Comparison of ENCODE assay signal across 10 mouse cellular contexts in genomic region chr7:44495086-44495485, GRCm38 (mm10). TPM values are rescaled to one million over a fixed set of nuclear protein-coding genes. Genes with fewer than 3 reads are reported as not detected.
DNase-seq lines count a peak whose midpoint lies in the region; ATAC-seq and TF ChIP-seq lines count a peak whose summit lies in the region.
"Had no signal": no experiment of that assay in that cellular context is flagged by ENCODE, and none has a peak within 500 bp of the region (broad histone marks: within the 10 kb centered on the region; RNA-seq: fewer than 3 reads in every experiment).

No protein-coding gene starts in this region.

- TF ChIP-seq POLR2A in kidney, adult 2 months (IDR thresholded peaks at IDR 0.05; ENCODE audit: low read depth, low read length): no peak

- H3K4me1 ChIP-seq in kidney, postnatal 0 days (replicated peaks; ENCODE audit: insufficient read depth, low read length): peaks cover 8% of the 10 kb centered on the region; the same call in 1 of the 2 replicates
- H3K4me1 ChIP-seq in kidney, adult 2 months (ENCODE audit: control insufficient read depth, insufficient read depth, low read length): peaks cover 10% of the 10 kb centered on the region
- H3K4me1 ChIP-seq in embryonic facial prominence, embryonic 10.5 days: peaks cover 22% of the 10 kb centered on the region
- H3K4me1 ChIP-seq in hindbrain, embryonic 14.5 days (replicated peaks; ENCODE audit: control insufficient read depth, insufficient read depth, low read length): peaks cover 20% of the 10 kb centered on the region
- peaks cover 8% of the 10 kb centered on the region for H3K4me1 ChIP-seq in midbrain, postnatal 0 days (ENCODE audit: insufficient read depth, low read length)

- no peaks in the 10 kb centered on the region for H3K27me3 ChIP-seq in kidney, postnatal 0 days (ENCODE audit: insufficient read depth, low read length)
- no peaks in the 10 kb centered on the region for H3K27me3 ChIP-seq in kidney, adult 2 months (replicated peaks; ENCODE audit: control insufficient read depth, insufficient read depth, low read length)
- H3K27me3 ChIP-seq in embryonic facial prominence, embryonic 10.5 days (replicated peaks; ENCODE audit: low read depth, poor library complexity, severe bottlenecking): peaks cover 5% of the 10 kb centered on the region; the same call in 1 of the 2 replicates
- H3K27me3 ChIP-seq in hindbrain, embryonic 14.5 days (ENCODE audit: control insufficient read depth, insufficient read depth, low read length): no peaks in the 10 kb centered on the region
- no peaks in the 10 kb centered on the region for H3K27me3 ChIP-seq in midbrain, postnatal 0 days (ENCODE audit: insufficient read depth, low read length)

- H3K4me3 ChIP-seq in kidney, postnatal 0 days (replicated peaks; ENCODE audit: low read depth, low read length): no peak overlapping the region
- H3K4me3 ChIP-seq in kidney, adult 2 months (ENCODE audit: insufficient read depth, low read depth, low read length): no peak overlapping the region
- peak overlapping the region; percentile 86 for H3K4me3 ChIP-seq in embryonic facial prominence, embryonic 10.5 days
- H3K4me3 ChIP-seq in hindbrain, embryonic 14.5 days (replicated peaks; ENCODE audit: low read length): peak overlapping the region; percentile 66
- H3K4me3 ChIP-seq in midbrain, postnatal 0 days (ENCODE audit: low read depth, low read length): peak overlapping the region; percentile 70; the same call in 1 of the 2 replicates

- H3K9me3 ChIP-seq in kidney, postnatal 0 days (replicated peaks; ENCODE audit: low read length): no peaks in the 10 kb centered on the region
- no peaks in the 10 kb centered on the region for H3K9me3 ChIP-seq in embryonic facial prominence, embryonic 10.5 days
- no peaks in the 10 kb centered on the region for H3K9me3 ChIP-seq in hindbrain, embryonic 14.5 days (ENCODE audit: control insufficient read depth, low read length)
- H3K9me3 ChIP-seq in midbrain, postnatal 0 days (ENCODE audit: low read length): no peaks in the 10 kb centered on the region

- H3K27ac ChIP-seq in kidney, postnatal 0 days: no peak overlapping the region
- no peak overlapping the region for H3K27ac ChIP-seq in kidney, adult 2 months (ENCODE audit: insufficient read depth, low read depth, low read length)
- peak overlapping the region; percentile 98; the same call in 1 of the 2 replicates for H3K27ac ChIP-seq in embryonic facial prominence, embryonic 10.5 days (replicated peaks)
- no peak overlapping the region for H3K27ac ChIP-seq in hindbrain, embryonic 14.5 days
- H3K27ac ChIP-seq in midbrain, postnatal 0 days (ENCODE audit: low read depth, low read length): no peak overlapping the region

- no peak overlapping the region for H3K9ac ChIP-seq in kidney, postnatal 0 days (ENCODE audit: low read depth, low read length)
- H3K9ac ChIP-seq in hindbrain, embryonic 14.5 days: peak overlapping the region; percentile 79
- H3K9ac ChIP-seq in midbrain, postnatal 0 days (replicated peaks; ENCODE audit: low read length, poor library complexity, severe bottlenecking): peak overlapping the region; percentile 95; the same call in 1 of the 2 replicates

- peak overlapping the region; percentile 92; the same call in 1 of the 2 replicates for H3K4me2 ChIP-seq in kidney, postnatal 0 days (ENCODE audit: low read length)
- H3K4me2 ChIP-seq in hindbrain, embryonic 14.5 days (replicated peaks): peak overlapping the region; percentile 72
- peak overlapping the region; percentile 72 for H3K4me2 ChIP-seq in midbrain, postnatal 0 days (ENCODE audit: low read depth, low read length, poor library complexity, severe bottlenecking)

- TF ChIP-seq CTCF in kidney, postnatal 0 days (IDR thresholded peaks at IDR 0.05; ENCODE audit: low read depth): no peak
- TF ChIP-seq CTCF in kidney, adult 2 months (conservative IDR thresholded peaks at IDR 0.05; ENCODE audit: insufficient read depth, insufficient read length, low read depth, low read length): no peak
- TF ChIP-seq CTCF in midbrain, postnatal 0 days (IDR thresholded peaks at IDR 0.05): no peak

- peaks cover 34% of the 10 kb centered on the region for H3K36me3 ChIP-seq in kidney, postnatal 0 days (ENCODE audit: insufficient read depth, low read length)
- H3K36me3 ChIP-seq in kidney, adult 2 months (ENCODE audit: control insufficient read depth, insufficient read depth, low read length): no peaks in the 10 kb centered on the region; the same call in 1 of the 2 replicates
- peaks cover 47% of the 10 kb centered on the region for H3K36me3 ChIP-seq in embryonic facial prominence, embryonic 10.5 days (replicated peaks)
- H3K36me3 ChIP-seq in hindbrain, embryonic 14.5 days (replicated peaks; ENCODE audit: control insufficient read depth, insufficient read depth): peaks cover 32% of the 10 kb centered on the region
- peaks cover 27% of the 10 kb centered on the region for H3K36me3 ChIP-seq in midbrain, postnatal 0 days (ENCODE audit: insufficient read depth, low read length)

- WGBS in kidney, postnatal 0 days: 66% methylated on average over 7 of the region's 7 CpGs
- WGBS in kidney, adult 2 months: 67% methylated on average over 7 of the region's 7 CpGs
- 89% methylated on average over 7 of the region's 7 CpGs for WGBS in embryonic facial prominence, embryonic 10.5 days
- WGBS in hindbrain, embryonic 14.5 days: 86% methylated on average over 7 of the region's 7 CpGs
- 80% methylated on average over 7 of the region's 7 CpGs for WGBS in midbrain, postnatal 0 days

- DNase-seq in kidney, postnatal 0 days (ENCODE audit: low spot score): no peak
- no peak for DNase-seq in kidney, adult 2 months
- DNase-seq in embryonic facial prominence, embryonic 10.5 days (ENCODE audit: low spot score): no peak
- no peak for DNase-seq in hindbrain, embryonic 14.5 days (ENCODE audit: low spot score)
- no peak for DNase-seq in midbrain, postnatal 0 days (ENCODE audit: low spot score)
- DNase-seq in layer of hippocampus, adult 9-10 months (ENCODE audit: low spot score): no peak
- no peak for DNase-seq in left cerebral cortex, adult 9 months (ENCODE audit: low spot score in 2 of 2)
- DNase-seq in ovary, postnatal 14 days (ENCODE audit: low spot score): no peak
- DNase-seq: adrenal gland, adult 2 months; gastrocnemius, adult 2 months had no signal

- no peak for ATAC-seq in kidney, postnatal 0 days (replicated peaks; ENCODE audit: low FRiP score, low read depth)
- ATAC-seq in hindbrain, embryonic 14.5 days (ENCODE audit: low FRiP score): no peak
- no peak for ATAC-seq in midbrain, postnatal 0 days (ENCODE audit: low FRiP score)

RNA-seq across cellular contexts. Expression of gene Emc10, which starts 1.2 kb away (rescaled TPM):
- polyA plus RNA-seq in kidney, postnatal 0 days (2015; fragmentation: Nextera tagmentation; extraction: Ambion mirVana): 113 and 136 TPM in 2 replicates
- polyA plus RNA-seq in kidney, adult 2 months (2012; rRNA removed): 298 and 346 TPM in 2 replicates
- 82.7 and 85.8 TPM in 2 replicates for polyA plus RNA-seq in embryonic facial prominence, embryonic 10.5 days (2016; fragmentation: Nextera tagmentation; extraction: Ambion mirVana)
- 167 and 182 TPM in 2 replicates for polyA plus RNA-seq in hindbrain, embryonic 14.5 days (2014; fragmentation: Nextera tagmentation; extraction: Ambion mirVana)
- 247 and 273 TPM in 2 replicates for total RNA-seq in midbrain, postnatal 0 days (2014; rRNA removed)
- polyA plus RNA-seq in midbrain, postnatal 0 days (2015; fragmentation: Nextera tagmentation; extraction: Ambion mirVana): 150 and 154 TPM in 2 replicates

RNA-seq across cellular contexts. Expression of gene Fam71e1, which starts 1.3 kb away (rescaled TPM):
- 17.1 and 19.2 TPM in 2 replicates for polyA plus RNA-seq in kidney, postnatal 0 days (2015; fragmentation: Nextera tagmentation; extraction: Ambion mirVana)
- polyA plus RNA-seq in kidney, adult 2 months (2012; rRNA removed): 12.2 and 18.6 TPM in 2 replicates
- polyA plus RNA-seq in embryonic facial prominence, embryonic 10.5 days (2016; fragmentation: Nextera tagmentation; extraction: Ambion mirVana): 13.5 and 14.4 TPM in 2 replicates
- 10.9 and 23.8 TPM in 2 replicates for polyA plus RNA-seq in hindbrain, embryonic 14.5 days (2014; fragmentation: Nextera tagmentation; extraction: Ambion mirVana)
- 18.5 and 19.3 TPM in 2 replicates for total RNA-seq in midbrain, postnatal 0 days (2014; rRNA removed)
- 23.8 and 27.7 TPM in 2 replicates for polyA plus RNA-seq in midbrain, postnatal 0 days (2015; fragmentation: Nextera tagmentation; extraction: Ambion mirVana)

RNA-seq across cellular contexts. Expression of gene Josd2, which starts 27.3 kb away (rescaled TPM):
- 51.1 and 52.4 TPM in 2 replicates for polyA plus RNA-seq in kidney, postnatal 0 days (2015; fragmentation: Nextera tagmentation; extraction: Ambion mirVana)
- 92.8 and 129 TPM in 2 replicates for polyA plus RNA-seq in kidney, adult 2 months (2012; rRNA removed)
- polyA plus RNA-seq in embryonic facial prominence, embryonic 10.5 days (2016; fragmentation: Nextera tagmentation; extraction: Ambion mirVana): 80.3 and 85.1 TPM in 2 replicates
- polyA plus RNA-seq in hindbrain, embryonic 14.5 days (2014; fragmentation: Nextera tagmentation; extraction: Ambion mirVana): 26.9 and 33.4 TPM in 2 replicates
- total RNA-seq in midbrain, postnatal 0 days (2014; rRNA removed): 25.5 and 38.5 TPM in 2 replicates
- 22.7 and 25.4 TPM in 2 replicates for polyA plus RNA-seq in midbrain, postnatal 0 days (2015; fragmentation: Nextera tagmentation; extraction: Ambion mirVana)

RNA-seq across cellular contexts. Expression of gene Mybpc2, which starts 29.4 kb away (rescaled TPM):
- 0.08 and 0.11 TPM in 2 replicates for polyA plus RNA-seq in kidney, postnatal 0 days (2015; fragmentation: Nextera tagmentation; extraction: Ambion mirVana)
- polyA plus RNA-seq in kidney, adult 2 months (2012; rRNA removed): 0.12 and 6.4 TPM in 2 replicates
- polyA plus RNA-seq in embryonic facial prominence, embryonic 10.5 days (2016; fragmentation: Nextera tagmentation; extraction: Ambion mirVana): 0.04 and 0.08 TPM in 2 replicates
- 0.05 and 0.09 TPM in 2 replicates for polyA plus RNA-seq in hindbrain, embryonic 14.5 days (2014; fragmentation: Nextera tagmentation; extraction: Ambion mirVana)
- total RNA-seq in midbrain, postnatal 0 days (2014; rRNA removed): 0.27 and 0.38 TPM in 2 replicates
- 0.28 and 0.34 TPM in 2 replicates for polyA plus RNA-seq in midbrain, postnatal 0 days (2015; fragmentation: Nextera tagmentation; extraction: Ambion mirVana)
- polyA plus RNA-seq: adrenal gland, adult 2 months had no signal

RNA-seq across cellular contexts. Expression of gene Aspdh, which starts 29.9 kb away (rescaled TPM):
- polyA plus RNA-seq in kidney, postnatal 0 days (2015; fragmentation: Nextera tagmentation; extraction: Ambion mirVana): 5.4 and 5.8 TPM in 2 replicates
- polyA plus RNA-seq in kidney, adult 2 months (2012; rRNA removed): 224 and 293 TPM in 2 replicates
- 0.64 TPM in 1 of 2 replicates, not detected in the other for polyA plus RNA-seq in embryonic facial prominence, embryonic 10.5 days (2016; fragmentation: Nextera tagmentation; extraction: Ambion mirVana)
- polyA plus RNA-seq in hindbrain, embryonic 14.5 days (2014; fragmentation: Nextera tagmentation; extraction: Ambion mirVana): 3.4 and 5.1 TPM in 2 replicates
- 7.1 and 11.8 TPM in 2 replicates for total RNA-seq in midbrain, postnatal 0 days (2014; rRNA removed)
- polyA plus RNA-seq in midbrain, postnatal 0 days (2015; fragmentation: Nextera tagmentation; extraction: Ambion mirVana): 2.1 and 3.7 TPM in 2 replicates
- total RNA-seq: gastrocnemius, adult 2 months had no signal

Comparison
In these comparisons a context has a peak if more than half of its experiments do, and no peak if none do; other contexts are left out.
1. H3K4me3 ChIP-seq: peak in embryonic facial prominence, embryonic 10.5 days (single experiment), hindbrain, embryonic 14.5 days (single experiment) and midbrain, postnatal 0 days (single experiment); none in kidney, postnatal 0 days (single experiment) and kidney, adult 2 months (single experiment).
2. Peak in every context shown above with its lines, with median percentiles within 50 percentile points of each other: H3K4me2 ChIP-seq.